Mouse (Mus musculus) lung, postnatal 4 days (tissue): Measurements from ENCODE around the gene Polr3h.

Experiments used
- DNase-seq, 2 experiments: peaks; one replicate each; pipeline ENCODE4 v3.0.0; 2021

Polr3h gene

DNA sequence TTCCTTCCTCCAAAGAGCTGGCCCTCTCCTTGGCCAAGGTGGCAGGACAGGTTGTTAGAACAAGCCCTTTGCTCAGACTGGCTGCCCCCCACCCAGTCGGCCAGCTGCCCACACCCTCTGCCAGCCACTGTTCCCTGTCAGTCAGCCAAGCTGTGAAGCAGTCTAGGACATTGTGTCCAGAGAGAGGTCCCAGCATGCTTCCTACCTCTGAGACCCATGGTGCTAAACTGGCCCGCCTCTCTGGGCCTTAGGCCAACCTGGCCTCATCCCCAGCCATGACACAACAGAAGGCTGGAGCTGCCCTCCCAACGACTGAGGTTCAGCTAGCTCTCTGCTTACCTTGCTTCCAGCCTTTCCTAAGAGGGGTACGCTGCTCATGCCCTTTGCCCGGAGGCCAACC lies 86.4 kb downstream of the Polr3h start:
- peak; percentile 79 to 90 for DNase-seq

DNA sequence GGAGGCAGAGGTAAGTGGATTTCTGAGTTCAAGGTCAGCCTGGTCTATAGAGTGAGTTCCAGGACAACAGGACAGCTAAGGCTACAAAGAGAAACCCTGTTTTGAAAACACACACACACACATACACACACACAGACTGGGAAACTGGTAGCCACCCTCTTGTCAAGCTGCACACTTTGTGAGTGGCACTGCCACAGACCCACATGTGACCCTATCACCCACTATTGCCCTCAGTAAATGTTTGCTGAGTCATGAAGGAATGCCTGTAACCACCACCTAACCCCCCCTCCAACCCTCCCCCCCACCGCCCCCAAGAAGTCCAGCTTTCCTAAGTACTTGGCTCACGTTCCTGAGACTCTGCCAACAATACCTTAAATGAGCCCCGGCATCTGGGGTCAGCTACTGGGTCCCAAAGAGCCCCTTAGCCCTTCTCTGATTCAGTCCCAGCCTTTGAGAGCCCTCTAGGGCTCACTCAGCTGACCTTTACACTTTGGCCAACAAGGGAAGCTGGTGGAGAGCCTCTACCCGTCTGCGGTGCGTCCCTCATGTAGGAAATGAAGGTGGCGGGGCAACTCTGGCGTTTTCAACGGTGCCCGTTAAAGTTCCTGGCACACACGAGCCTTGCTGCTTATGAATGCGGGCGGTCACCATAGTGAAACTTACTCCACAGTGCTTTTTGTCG lies 87.3 kb downstream of the Polr3h start:
- DNase-seq: peak; percentile 25 to 48
